Mouse (Mus musculus): Measurements from ENCODE around the gene Wnk2. TPM values are rescaled to one million over a fixed set of nuclear protein-coding genes. Genes with fewer than 3 reads are reported as not detected.

Wnk2 gene
- polyA plus RNA-seq, 1 experiment from 2014 or later: 12.0 TPM

GRCm38 (mm10) chr13:49108119-49108846 is 39.5 kb downstream of the Wnk2 start:
- H3K27ac ChIP-seq (replicated peaks): no peak overlapping the region
- H3K9me3 ChIP-seq: no peaks in the 10 kb centered on the region
- H3K4me3 ChIP-seq: no peak overlapping the region
- H3K9ac ChIP-seq (replicated peaks): no peak overlapping the region
- H3K4me2 ChIP-seq (replicated peaks): no peak overlapping the region
- no peak for ATAC-seq (ENCODE audit: low FRiP score, low read depth)
- no peaks in the 10 kb centered on the region for H3K27me3 ChIP-seq
- whole genome bisulfite sequencing: 86% methylated on average over 8 of the region's 8 CpGs
- no peaks in the 10 kb centered on the region; the same call in 1 of the 2 replicates for H3K36me3 ChIP-seq
- no peaks in the 10 kb centered on the region for H3K4me1 ChIP-seq

GRCm38 (mm10) chr13:49103913-49104312 is 43.9 kb downstream of the Wnk2 start:
- Histone ChIP-seq H3K36me3 (no peaks in the 10 kb centered on the region; the same call in none of the 2 replicates), H3K9me3 (no peaks in the 10 kb centered on the region), H3K4me3 (no peak overlapping the region), H3K9ac (replicated peaks) (no peak overlapping the region), H3K27me3 (no peaks in the 10 kb centered on the region), H3K4me1 (no peaks in the 10 kb centered on the region), H3K27ac (replicated peaks) (no peak overlapping the region), H3K4me2 (replicated peaks) (no peak overlapping the region)
- ATAC-seq (ENCODE audit: low FRiP score, low read depth): no peak
- 86% methylated on average over 1 of the region's 1 CpGs for WGBS

DNA sequence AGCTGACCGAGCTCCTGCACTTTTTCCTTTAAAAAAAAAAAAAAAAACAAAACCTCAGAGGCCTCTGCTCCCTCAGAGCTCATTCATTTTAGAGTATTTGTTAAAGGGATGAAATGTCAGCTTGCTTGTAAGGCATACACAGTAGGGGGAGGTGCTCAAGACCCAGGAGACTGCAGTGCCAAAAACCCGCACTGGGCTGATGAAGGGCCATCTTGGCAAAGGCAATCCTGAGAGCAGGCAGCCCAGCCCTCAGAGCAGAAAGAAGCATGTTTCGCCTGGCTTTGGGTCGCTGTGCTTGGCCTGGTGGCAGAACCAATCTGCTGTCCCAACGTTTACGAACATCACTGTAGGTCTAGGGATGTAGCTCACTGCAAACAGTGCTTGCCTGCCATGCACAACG is 44.6 kb downstream of the Wnk2 start:
- Histone ChIP-seq H3K9me3 (no peaks in the 10 kb centered on the region), H3K27me3 (no peaks in the 10 kb centered on the region), H3K27ac (replicated peaks) (no peak overlapping the region), H3K4me2 (replicated peaks) (no peak overlapping the region), H3K4me3 (no peak overlapping the region), H3K9ac (replicated peaks) (no peak overlapping the region), H3K4me1 (no peaks in the 10 kb centered on the region), H3K36me3 (no peaks in the 10 kb centered on the region; the same call in none of the 2 replicates)
- ATAC-seq (ENCODE audit: low FRiP score, low read depth): no peak
- WGBS: 80% methylated on average over 7 of the region's 7 CpGs

GRCm38 (mm10) chr13:49100417-49100816 is 47.4 kb downstream of the Wnk2 start:
- no peaks in the 10 kb centered on the region for H3K4me1 ChIP-seq
- no peak overlapping the region for H3K4me3 ChIP-seq
- peaks cover 4% of the 10 kb centered on the region; the same call in 1 of the 2 replicates for H3K36me3 ChIP-seq
- 94% methylated on average over 1 of the region's 1 CpGs for WGBS
- no peak overlapping the region for H3K9ac ChIP-seq (replicated peaks)
- H3K4me2 ChIP-seq (replicated peaks): no peak overlapping the region
- H3K27me3 ChIP-seq: no peaks in the 10 kb centered on the region
- no peaks in the 10 kb centered on the region for H3K9me3 ChIP-seq
- no peak overlapping the region for H3K27ac ChIP-seq (replicated peaks)
- no peak for ATAC-seq (ENCODE audit: low FRiP score, low read depth)

DNA sequence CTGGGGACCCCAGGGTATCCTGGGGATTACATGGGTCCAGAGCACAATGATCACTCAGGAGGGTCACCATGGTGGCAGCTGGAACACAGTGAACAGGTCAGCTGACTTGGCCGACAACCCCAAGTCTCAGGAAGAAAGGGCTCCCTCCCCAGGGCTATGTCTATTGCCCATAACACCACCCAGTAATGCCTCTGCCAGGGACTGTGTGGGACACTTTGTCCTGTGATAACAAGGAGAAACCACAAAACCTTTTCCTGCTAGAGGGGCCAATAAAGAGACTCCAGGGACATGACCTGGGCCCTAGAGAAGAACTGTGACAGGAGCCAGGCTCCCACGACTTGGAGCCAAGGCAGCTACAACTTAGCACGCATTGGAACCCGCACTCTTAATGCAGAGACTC is 51.0 kb downstream of the Wnk2 start:
- Histone ChIP-seq H3K9me3 (no peaks in the 10 kb centered on the region), H3K36me3 (peaks cover 38% of the 10 kb centered on the region), H3K9ac (replicated peaks) (no peak overlapping the region), H3K27me3 (no peaks in the 10 kb centered on the region), H3K4me3 (no peak overlapping the region), H3K27ac (replicated peaks) (no peak overlapping the region), H3K4me2 (replicated peaks) (no peak overlapping the region), H3K4me1 (no peaks in the 10 kb centered on the region)
- ATAC-seq (ENCODE audit: low FRiP score, low read depth): no peak
- 93% methylated on average over 4 of the region's 4 CpGs for WGBS

GRCm38 (mm10) chr13:49094667-49095066 is 53.1 kb downstream of the Wnk2 start:
- WGBS: 68% methylated on average over 6 of the region's 6 CpGs
- no peak for ATAC-seq (ENCODE audit: low FRiP score, low read depth)
- Histone ChIP-seq H3K27me3 (no peaks in the 10 kb centered on the region), H3K27ac (replicated peaks) (no peak overlapping the region), H3K9ac (replicated peaks) (no peak overlapping the region), H3K4me1 (no peaks in the 10 kb centered on the region), H3K4me3 (no peak overlapping the region), H3K36me3 (peaks cover 59% of the 10 kb centered on the region), H3K9me3 (no peaks in the 10 kb centered on the region), H3K4me2 (replicated peaks) (no peak overlapping the region)

DNA sequence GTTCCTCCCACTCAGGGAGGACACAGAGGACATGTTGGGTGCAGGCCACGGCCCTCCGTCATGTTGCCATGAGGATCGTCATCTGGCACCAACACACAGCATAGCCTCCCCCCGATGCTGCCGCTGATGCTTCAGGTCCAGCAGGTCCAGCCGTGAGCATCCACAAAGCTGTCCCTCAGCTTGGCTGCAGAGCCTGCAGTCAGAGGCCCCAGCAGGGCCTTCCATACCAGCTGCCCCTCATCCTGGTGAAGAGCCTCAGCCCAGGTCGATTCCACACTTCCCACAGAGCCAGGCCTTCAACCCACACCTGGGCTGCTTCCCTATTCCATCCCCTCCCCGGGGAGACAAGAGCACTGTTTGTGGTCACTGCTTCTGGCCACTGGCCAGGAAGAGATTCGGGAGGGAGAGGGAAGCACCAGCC is 54.3 kb downstream of the Wnk2 start:
- H3K4me1 ChIP-seq: no peaks in the 10 kb centered on the region
- H3K36me3 ChIP-seq: peaks cover 69% of the 10 kb centered on the region
- H3K27ac ChIP-seq (replicated peaks): no peak overlapping the region
- no peak overlapping the region for H3K9ac ChIP-seq (replicated peaks)
- no peak for ATAC-seq (ENCODE audit: low FRiP score, low read depth)
- H3K27me3 ChIP-seq: no peaks in the 10 kb centered on the region
- no peaks in the 10 kb centered on the region for H3K9me3 ChIP-seq
- no peak overlapping the region for H3K4me2 ChIP-seq (replicated peaks)
- H3K4me3 ChIP-seq: no peak overlapping the region
- WGBS: 80% methylated on average over 9 of the region's 9 CpGs

DNA sequence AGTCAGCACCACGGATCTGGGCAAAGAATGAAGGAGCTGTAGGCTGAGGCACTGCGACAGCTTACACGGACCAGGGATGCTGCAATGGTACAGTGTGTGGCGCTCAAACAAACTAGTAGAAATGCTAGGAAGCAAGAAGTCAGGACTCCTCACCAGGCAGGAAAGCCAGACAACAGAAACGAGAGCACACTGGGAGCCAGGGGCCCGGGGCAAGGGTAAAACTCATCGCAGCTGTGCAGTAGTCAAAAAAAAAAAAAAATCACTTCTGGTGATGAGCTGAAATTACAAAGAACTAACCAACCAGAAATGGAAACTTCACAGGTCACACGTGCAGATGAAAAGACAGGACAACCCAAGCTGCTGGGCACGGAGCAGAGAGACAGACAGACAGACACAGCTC is 55.2 kb downstream of the Wnk2 start:
- H3K4me3 ChIP-seq: no peak overlapping the region
- H3K9me3 ChIP-seq: no peaks in the 10 kb centered on the region
- H3K27me3 ChIP-seq: no peaks in the 10 kb centered on the region
- H3K9ac ChIP-seq (replicated peaks): no peak overlapping the region
- WGBS: 92% methylated on average over 9 of the region's 9 CpGs
- no peak for ATAC-seq (ENCODE audit: low FRiP score, low read depth)
- no peaks in the 10 kb centered on the region for H3K4me1 ChIP-seq
- no peak overlapping the region for H3K27ac ChIP-seq (replicated peaks)
- peaks cover 69% of the 10 kb centered on the region for H3K36me3 ChIP-seq
- no peak overlapping the region for H3K4me2 ChIP-seq (replicated peaks)

- no peak overlapping the region for H3K4me3 ChIP-seq
- no peaks in the 10 kb centered on the region for H3K27me3 ChIP-seq
- no peak overlapping the region for H3K4me2 ChIP-seq (replicated peaks)
- H3K9ac ChIP-seq (replicated peaks): no peak overlapping the region
- no peaks in the 10 kb centered on the region for H3K9me3 ChIP-seq
- ATAC-seq (ENCODE audit: low FRiP score, low read depth): no peak
- H3K27ac ChIP-seq (replicated peaks): no peak overlapping the region
- H3K36me3 ChIP-seq: peaks cover 65% of the 10 kb centered on the region
- H3K4me1 ChIP-seq: no peaks in the 10 kb centered on the region
- 95% methylated on average over 1 of the region's 1 CpGs for WGBS
Observed at GRCm38 (mm10) chr13:49090176-49090575, 57.6 kb downstream of the Wnk2 start.

GRCm38 (mm10) chr13:49088874-49089273 is 58.9 kb downstream of the Wnk2 start:
- H3K4me1 ChIP-seq: no peaks in the 10 kb centered on the region
- peaks cover 65% of the 10 kb centered on the region for H3K36me3 ChIP-seq
- H3K9ac ChIP-seq (replicated peaks): no peak overlapping the region
- H3K27me3 ChIP-seq: no peaks in the 10 kb centered on the region
- no peak overlapping the region for H3K27ac ChIP-seq (replicated peaks)
- no peak overlapping the region for H3K4me2 ChIP-seq (replicated peaks)
- no peak for ATAC-seq (ENCODE audit: low FRiP score, low read depth)
- 95% methylated on average over 6 of the region's 6 CpGs for WGBS
- H3K9me3 ChIP-seq: no peaks in the 10 kb centered on the region
- H3K4me3 ChIP-seq: no peak overlapping the region

DNA sequence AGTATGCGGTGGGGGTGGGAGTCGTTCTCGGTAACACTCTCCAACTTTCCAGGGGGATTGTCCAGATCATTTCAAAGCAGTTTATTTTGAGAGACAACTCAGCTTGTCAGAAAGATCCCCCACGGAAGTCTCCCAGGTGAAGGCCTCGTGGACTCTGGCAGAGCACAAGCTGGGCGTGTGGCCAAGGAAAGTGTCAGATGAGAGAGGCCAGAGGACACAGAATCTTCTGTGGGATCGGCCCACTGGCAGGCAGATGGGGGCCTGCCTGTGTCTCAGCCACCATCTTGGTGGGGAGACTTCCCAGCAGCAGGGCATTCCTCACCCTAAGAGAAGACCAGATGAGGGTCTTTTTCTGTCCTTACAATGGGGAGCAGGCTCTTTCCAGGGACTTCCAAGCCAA is 60.4 kb downstream of the Wnk2 start:
- Histone ChIP-seq H3K27me3 (no peaks in the 10 kb centered on the region), H3K9ac (replicated peaks) (no peak overlapping the region), H3K36me3 (peaks cover 63% of the 10 kb centered on the region), H3K27ac (replicated peaks) (no peak overlapping the region), H3K9me3 (no peaks in the 10 kb centered on the region), H3K4me1 (no peaks in the 10 kb centered on the region), H3K4me2 (replicated peaks) (no peak overlapping the region), H3K4me3 (no peak overlapping the region)
- 90% methylated on average over 7 of the region's 7 CpGs for WGBS
- ATAC-seq (ENCODE audit: low FRiP score, low read depth): no peak

- no peak overlapping the region for H3K27ac ChIP-seq (replicated peaks)
- H3K4me3 ChIP-seq: no peak overlapping the region
- no peaks in the 10 kb centered on the region for H3K27me3 ChIP-seq
- H3K9me3 ChIP-seq: no peaks in the 10 kb centered on the region
- no peak for ATAC-seq (ENCODE audit: low FRiP score, low read depth)
- H3K9ac ChIP-seq (replicated peaks): no peak overlapping the region
- H3K36me3 ChIP-seq: peaks cover 58% of the 10 kb centered on the region
- 81% methylated on average over 4 of the region's 4 CpGs for WGBS
- H3K4me1 ChIP-seq: no peaks in the 10 kb centered on the region; the same call in 1 of the 2 replicates
- no peak overlapping the region for H3K4me2 ChIP-seq (replicated peaks)
Observed at GRCm38 (mm10) chr13:49086431-49086830, 61.4 kb downstream of the Wnk2 start.

- whole genome bisulfite sequencing: 95% methylated on average over 9 of the region's 9 CpGs
Observed at GRCm38 (mm10) chr13:49085211-49085610, 62.6 kb downstream of the Wnk2 start.

More at GRCm38 (mm10) chr13:49085211-49085610, 62.6 kb downstream of the Wnk2 start:
- no peaks in the 10 kb centered on the region for H3K9me3 ChIP-seq
- H3K27me3 ChIP-seq: no peaks in the 10 kb centered on the region
- H3K4me3 ChIP-seq: no peak overlapping the region
- H3K27ac ChIP-seq (replicated peaks): no peak overlapping the region
- H3K9ac ChIP-seq (replicated peaks): no peak overlapping the region
- peaks cover 47% of the 10 kb centered on the region for H3K36me3 ChIP-seq
- no peak overlapping the region for H3K4me2 ChIP-seq (replicated peaks)
- no peak for ATAC-seq (ENCODE audit: low FRiP score, low read depth)
- H3K4me1 ChIP-seq: no peaks in the 10 kb centered on the region; the same call in 1 of the 2 replicates

Data from midbrain, embryonic 12.5 days (tissue).